Mouse (Mus musculus) A20 (cell line): ENCODE data around the gene Lyzl4.
A peak's percentile ranks its signal among the peaks of the same experiment; 100 is the strongest.

Experiments used
- DNase-seq: peaks from one replicate; pipeline ENCODE4 v3.0.0-alpha.2; 2011; ENCODE audit warnings: low read depth, low spot score

Lyzl4 gene

GRCm38 (mm10) chr9:121647026-121647425 is 5.1 kb upstream of the Lyzl4 start:
- DNase-seq, result no peak

- DNase-seq, result no peak
Measured at GRCm38 (mm10) chr9:121644855-121645254, 3.0 kb upstream of the Lyzl4 start.

- DNase-seq, result peak; percentile 47
Measured at GRCm38 (mm10) chr9:121642401-121643181, 695 bp upstream of the Lyzl4 start, which contains the start of gene Vipr1. Gene Vipr1 (plus strand): TSS chr9:121642716.

- DNase-seq, result no peak
Measured at GRCm38 (mm10) chr9:121641235-121641915, 521 bp downstream of the Lyzl4 start.

- DNase-seq, result no peak
Measured at GRCm38 (mm10) chr9:121639790-121640189, 2.1 kb downstream of the Lyzl4 start.

- no peak for DNase-seq
Measured at GRCm38 (mm10) chr9:121635835-121636576, 5.9 kb downstream of the Lyzl4 start.

- DNase-seq, result peak; percentile 36
Measured at GRCm38 (mm10) chr9:121633306-121633705, 8.6 kb downstream of the Lyzl4 start.

GRCm38 (mm10) chr9:121632891-121633290 is 9.0 kb downstream of the Lyzl4 start:
- no peak for DNase-seq

- DNase-seq, result no peak
Measured at GRCm38 (mm10) chr9:121631946-121632345, 9.9 kb downstream of the Lyzl4 start.

- no peak for DNase-seq
Measured at GRCm38 (mm10) chr9:121630627-121631026, 11.3 kb downstream of the Lyzl4 start.

- DNase-seq, result no peak
Measured at GRCm38 (mm10) chr9:121624920-121625319, 17.0 kb downstream of the Lyzl4 start.

- DNase-seq, result no peak
Measured at GRCm38 (mm10) chr9:121623235-121623634, 18.7 kb downstream of the Lyzl4 start.

- DNase-seq, result no peak
Measured at GRCm38 (mm10) chr9:121619441-121619840, 22.5 kb downstream of the Lyzl4 start.

- DNase-seq, result peak; percentile 44
Measured at GRCm38 (mm10) chr9:121616471-121616870, 25.4 kb downstream of the Lyzl4 start.

- no peak for DNase-seq
Measured at GRCm38 (mm10) chr9:121614241-121614757, 27.6 kb downstream of the Lyzl4 start.

GRCm38 (mm10) chr9:121613192-121613591 is 28.7 kb downstream of the Lyzl4 start:
- no peak for DNase-seq

GRCm38 (mm10) chr9:121609381-121609780 is 32.5 kb downstream of the Lyzl4 start:
- DNase-seq, result no peak

GRCm38 (mm10) chr9:121606498-121607096 is 35.3 kb downstream of the Lyzl4 start:
- DNase-seq, result no peak

- DNase-seq, result peak; percentile 70
Measured at GRCm38 (mm10) chr9:121605414-121606278, 36.2 kb downstream of the Lyzl4 start.

GRCm38 (mm10) chr9:121602381-121602780 is 39.5 kb downstream of the Lyzl4 start:
- no peak for DNase-seq
